In genomic region chr6:67142179-67142578, GRCm38 (mm10) we compare ENCODE assay signal across 9 mouse cellular contexts.
DNase-seq lines count a peak whose midpoint lies in the region; ATAC-seq and TF ChIP-seq lines count a peak whose summit lies in the region.
"Had no signal": no experiment of that assay in that cellular context is flagged by ENCODE, and none has a peak within 500 bp of the region (broad histone marks: within the 10 kb centered on the region; RNA-seq: fewer than 3 reads in every experiment).

No protein-coding gene starts in this region.

- no peaks in the 10 kb centered on the region for H3K9me3 ChIP-seq in G1E (replicated peaks)
- H3K9me3 ChIP-seq in liver, postnatal 0 days (ENCODE audit: low read length): no peaks in the 10 kb centered on the region
- no peaks in the 10 kb centered on the region for H3K9me3 ChIP-seq in midbrain, embryonic 11.5 days (ENCODE audit: control insufficient read depth, low read length)
- H3K9me3 ChIP-seq: limb, embryonic 13.5 days had no signal

- peak in 1 of 2 experiments; percentile 41 for DNase-seq in layer of hippocampus, adult 2 months (ENCODE audit: low spot score in 2 of 2)
- no peak for DNase-seq in layer of hippocampus, postnatal 10 days (ENCODE audit: low spot score in 2 of 2)
- DNase-seq in G1E (ENCODE audit: low spot score): no peak
- peak; percentile 57 for DNase-seq in cerebellum, adult 9-11 months
- DNase-seq in heart, postnatal 4 days: peak; percentile 62
- peak; percentile 79 for DNase-seq in liver, postnatal 0 days
- peak; percentile 82 for DNase-seq in testis, postnatal 10 days (ENCODE audit: low spot score)
- no peak for DNase-seq in midbrain, embryonic 11.5 days (ENCODE audit: low spot score, missing footprints)

- H3K36me3 ChIP-seq in G1E (replicated peaks): no peaks in the 10 kb centered on the region
- H3K36me3 ChIP-seq in liver, postnatal 0 days (replicated peaks; ENCODE audit: insufficient read depth, low read length): no peaks in the 10 kb centered on the region
- no peaks in the 10 kb centered on the region for H3K36me3 ChIP-seq in midbrain, embryonic 11.5 days (ENCODE audit: control insufficient read depth, insufficient read depth, low read length)
- H3K36me3 ChIP-seq: limb, embryonic 13.5 days had no signal

- H3K9ac ChIP-seq in liver, postnatal 0 days (replicated peaks): no peak overlapping the region
- H3K9ac ChIP-seq in midbrain, embryonic 11.5 days (ENCODE audit: low read length): no peak overlapping the region
- H3K9ac ChIP-seq: limb, embryonic 13.5 days had no signal

- H3K27me3 ChIP-seq in G1E (ENCODE audit: insufficient read depth, low read length): peaks cover 33% of the 10 kb centered on the region
- H3K27me3 ChIP-seq in liver, postnatal 0 days (ENCODE audit: insufficient read depth, low read length): no peaks in the 10 kb centered on the region
- no peaks in the 10 kb centered on the region for H3K27me3 ChIP-seq in midbrain, embryonic 11.5 days (ENCODE audit: control insufficient read depth, insufficient read depth, low read length)
- H3K27me3 ChIP-seq: limb, embryonic 13.5 days had no signal

- no peak for TF ChIP-seq EP300 in liver, postnatal 0 days (IDR thresholded peaks at IDR 0.05; ENCODE audit: low read depth)

- 37% methylated on average over 4 of the region's 4 CpGs for WGBS in liver, postnatal 0 days (ENCODE audit: insufficient replicate concordance)
- WGBS in midbrain, embryonic 11.5 days: 37% methylated on average over 4 of the region's 4 CpGs

- peak; percentile 81 for TF ChIP-seq CTCF in layer of hippocampus, adult 2 months (conservative IDR thresholded peaks at IDR 0.05)
- peak; percentile 48; the same call in 1 of the 2 replicates for TF ChIP-seq CTCF in G1E (IDR thresholded peaks at IDR 0.05; ENCODE audit: low read depth, low read length)
- TF ChIP-seq CTCF in liver, postnatal 0 days (IDR thresholded peaks at IDR 0.05; ENCODE audit: low read depth): peak; percentile 88

- ATAC-seq in G1E (ENCODE audit: extremely low read depth, insufficient number of reproducible peaks, low FRiP score, poor library complexity, severe bottlenecking): no peak
- ATAC-seq in liver, postnatal 0 days: peak; percentile 51; the same call in 1 of the 2 replicates
- no peak for ATAC-seq in midbrain, embryonic 11.5 days (ENCODE audit: low FRiP score)

- no peak overlapping the region for H3K4me2 ChIP-seq in liver, postnatal 0 days (ENCODE audit: low read depth, low read length)
- H3K4me2 ChIP-seq in midbrain, embryonic 11.5 days: no peak overlapping the region
- H3K4me2 ChIP-seq: limb, embryonic 13.5 days had no signal

- peaks cover 16% of the 10 kb centered on the region for H3K4me1 ChIP-seq in G1E (ENCODE audit: insufficient read depth, low read depth, low read length)
- H3K4me1 ChIP-seq in liver, postnatal 0 days (ENCODE audit: insufficient read depth): peaks cover 14% of the 10 kb centered on the region; the same call in 1 of the 2 replicates
- no peaks in the 10 kb centered on the region for H3K4me1 ChIP-seq in midbrain, embryonic 11.5 days (ENCODE audit: control insufficient read depth, insufficient read depth, low read length)

- H3K27ac ChIP-seq in layer of hippocampus, adult 2 months: no peak overlapping the region
- H3K27ac ChIP-seq in liver, postnatal 0 days (ENCODE audit: low read depth): no peak overlapping the region
- H3K27ac ChIP-seq in midbrain, embryonic 11.5 days (ENCODE audit: low read depth, low read length): no peak overlapping the region
- H3K27ac ChIP-seq: limb, embryonic 13.5 days had no signal

- no peak overlapping the region for H3K4me3 ChIP-seq in layer of hippocampus, adult 2 months
- no peak overlapping the region for H3K4me3 ChIP-seq in G1E (ENCODE audit: low read depth, low read length)
- no peak overlapping the region for H3K4me3 ChIP-seq in liver, postnatal 0 days (ENCODE audit: low read depth, low read length)
- no peak overlapping the region for H3K4me3 ChIP-seq in midbrain, embryonic 11.5 days (ENCODE audit: low read depth, low read length)
- H3K4me3 ChIP-seq: limb, embryonic 13.5 days had no signal

Comparison
In these comparisons a context has a peak if more than half of its experiments do, and no peak if none do; other contexts are left out.
1. DNase-seq: peak in cerebellum, adult 9-11 months (single experiment), heart, postnatal 4 days (single experiment), liver, postnatal 0 days (single experiment) and testis, postnatal 10 days (single experiment); none in layer of hippocampus, postnatal 10 days (0 of 2), G1E (single experiment) and midbrain, embryonic 11.5 days (single experiment).
2. Peak in every context shown above with its lines, with median percentiles within 50 percentile points of each other: CTCF ChIP-seq.